Mouse (Mus musculus): Measurements from ENCODE around the gene Sema7a. TPM values are rescaled to one million over a fixed set of nuclear protein-coding genes. Genes with fewer than 3 reads are reported as not detected.

Sema7a gene
- total RNA-seq, 2 experiments from 2014 or later = 87.3 to 90.3 TPM

DNA sequence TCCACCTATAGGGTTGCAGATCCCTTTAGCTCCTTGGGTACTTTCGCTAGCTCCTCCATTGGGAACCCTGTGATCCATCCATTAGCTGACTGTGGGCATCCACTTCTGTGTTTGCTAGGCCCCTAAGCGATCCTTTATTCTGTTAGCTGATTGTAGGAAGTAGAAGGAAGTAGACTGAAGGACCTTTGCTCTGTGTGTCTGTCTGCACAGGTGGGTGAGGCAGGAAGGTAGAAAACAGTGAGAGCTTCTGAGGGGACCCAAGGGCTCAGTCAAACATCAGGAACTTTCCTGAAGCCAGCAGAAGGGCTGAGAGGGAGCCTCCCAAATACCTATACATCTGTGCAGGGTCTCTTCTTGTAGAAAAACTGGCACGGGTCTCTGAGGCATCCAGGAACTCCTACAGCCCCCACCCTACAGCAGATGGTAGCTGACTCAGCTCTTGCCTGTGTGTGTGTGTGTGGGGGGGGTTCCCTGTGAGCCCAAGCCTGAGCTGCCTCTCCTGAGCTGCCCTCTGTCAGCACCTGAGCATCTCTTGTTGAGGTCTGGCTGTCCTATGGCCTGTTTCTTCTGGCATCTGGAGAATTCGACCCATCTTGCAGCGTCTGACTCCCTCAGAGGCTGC, 35.4 kb downstream of the Sema7a start:
- no peak for DNase-seq

DNA sequence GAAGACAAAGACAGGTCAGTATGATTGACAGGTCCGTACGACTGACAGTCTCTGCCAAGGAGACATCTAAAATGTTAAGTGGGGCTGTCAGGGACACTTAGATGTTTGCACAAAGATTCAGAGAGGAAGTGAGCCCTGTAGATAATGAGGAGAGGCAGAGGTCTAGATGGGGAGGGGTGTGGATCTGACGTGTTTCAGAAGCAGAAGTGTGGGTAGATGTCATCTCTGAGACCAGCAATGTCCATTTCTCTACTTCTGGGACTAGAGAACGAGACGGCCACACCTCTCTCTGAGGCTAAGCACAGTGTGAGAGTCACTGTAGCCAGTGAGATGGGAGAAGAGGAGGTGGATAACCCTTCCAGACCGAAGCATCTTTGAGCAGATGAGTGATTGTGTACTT, 38.1 kb downstream of the Sema7a start:
- no peak for DNase-seq

DNA sequence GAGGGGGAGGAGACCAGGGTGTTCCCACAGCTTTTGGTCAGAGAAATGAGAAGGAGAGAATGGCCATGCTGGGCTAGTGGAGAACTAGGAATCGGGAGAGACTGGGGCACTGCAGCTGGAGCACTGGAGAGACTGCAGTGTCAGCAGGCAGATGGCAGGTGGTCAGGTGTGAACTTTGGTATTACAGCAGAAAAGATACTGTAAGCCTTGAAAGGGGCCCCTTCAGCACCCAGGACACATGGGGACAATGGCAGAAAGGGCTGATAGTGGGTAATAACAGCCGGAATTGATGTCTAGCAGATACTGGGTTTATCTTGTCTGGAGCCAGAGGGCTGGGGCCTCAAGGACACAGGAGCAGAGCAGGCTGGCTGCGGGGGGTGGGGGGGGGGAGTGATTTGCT, 38.9 kb downstream of the Sema7a start:
- no peak for DNase-seq

DNA sequence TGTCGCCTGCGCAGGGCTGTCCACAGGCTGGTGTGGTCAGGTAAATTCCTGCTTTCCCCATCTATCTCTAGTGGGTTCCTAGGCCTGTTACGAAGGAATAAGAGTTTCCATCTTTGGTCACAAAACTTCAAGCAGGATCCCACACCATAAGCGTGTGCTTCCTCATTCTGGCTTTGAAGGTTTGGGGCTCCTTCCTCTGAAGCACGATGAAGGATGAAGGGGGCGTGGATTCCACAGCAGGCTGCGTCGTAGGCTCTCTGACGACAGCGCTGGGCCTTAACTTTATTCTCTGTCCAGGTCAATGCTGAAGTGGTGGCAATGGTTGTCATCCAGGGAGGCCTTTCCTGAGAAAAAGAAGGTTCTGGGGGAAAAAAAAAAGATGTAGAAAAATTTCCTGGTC, 40.7 kb downstream of the Sema7a start:
- no peak for DNase-seq

DNA sequence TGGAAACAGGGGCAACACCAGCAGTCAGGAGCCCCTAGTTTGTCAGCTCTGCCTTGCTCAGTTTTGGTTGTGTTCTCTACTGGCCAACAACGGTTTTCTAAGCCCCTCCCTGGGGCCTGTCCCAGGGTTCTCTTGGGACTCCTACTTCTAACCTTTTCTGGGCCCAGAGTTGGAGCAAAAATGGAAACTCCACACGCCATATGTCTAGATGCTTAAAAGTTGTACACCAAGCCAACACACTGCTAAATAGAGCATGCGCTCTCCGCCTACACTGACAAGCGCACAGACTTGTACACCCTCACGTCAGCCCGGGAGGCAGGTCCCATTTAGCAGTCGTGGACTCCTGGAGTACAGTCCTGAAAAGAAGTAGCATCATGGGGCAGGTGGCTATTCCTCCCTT, 45.4 kb downstream of the Sema7a start:
- peak; percentile 45 to 59 for DNase-seq

DNA sequence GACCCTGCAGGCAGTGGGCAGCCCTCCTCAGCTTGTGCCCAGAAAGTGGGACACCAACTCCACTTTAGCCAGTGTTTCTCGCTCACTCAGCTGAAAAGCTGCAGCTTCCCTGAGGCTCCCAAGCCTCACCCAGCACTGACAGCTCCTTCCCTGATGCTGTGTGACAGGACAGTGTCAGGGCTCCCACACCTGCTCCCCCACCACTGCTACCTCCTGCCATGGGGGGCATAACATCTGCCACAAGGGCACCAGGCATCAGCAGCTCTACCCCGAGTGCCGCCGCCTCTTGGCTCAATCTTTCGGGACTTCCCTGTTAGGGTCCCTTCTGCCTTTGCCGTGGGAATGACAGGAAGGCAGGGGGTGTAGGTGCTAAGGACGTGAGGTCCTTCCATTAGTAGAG, 46.4 kb downstream of the Sema7a start:
- no peak for DNase-seq

DNA sequence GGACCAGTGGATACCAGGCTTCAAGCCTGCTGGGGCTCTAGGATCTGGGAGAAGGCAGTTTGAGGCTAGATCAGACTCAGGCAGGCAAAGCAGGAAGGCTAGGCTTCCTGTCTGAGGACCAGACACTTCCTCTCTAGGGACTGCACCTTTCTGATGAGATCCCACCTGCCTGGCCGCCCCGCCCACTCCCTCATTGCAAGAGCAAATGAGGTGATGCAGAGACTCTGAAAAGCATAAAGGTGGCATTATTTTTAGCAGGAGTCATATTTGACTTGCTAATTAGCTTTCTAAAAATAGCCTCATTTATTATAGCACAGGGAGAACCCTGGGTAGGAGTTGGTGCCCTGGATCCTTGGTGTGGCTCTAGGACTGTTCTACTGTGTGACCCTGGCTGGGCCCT, 48.2 kb downstream of the Sema7a start:
- no peak for DNase-seq

DNA sequence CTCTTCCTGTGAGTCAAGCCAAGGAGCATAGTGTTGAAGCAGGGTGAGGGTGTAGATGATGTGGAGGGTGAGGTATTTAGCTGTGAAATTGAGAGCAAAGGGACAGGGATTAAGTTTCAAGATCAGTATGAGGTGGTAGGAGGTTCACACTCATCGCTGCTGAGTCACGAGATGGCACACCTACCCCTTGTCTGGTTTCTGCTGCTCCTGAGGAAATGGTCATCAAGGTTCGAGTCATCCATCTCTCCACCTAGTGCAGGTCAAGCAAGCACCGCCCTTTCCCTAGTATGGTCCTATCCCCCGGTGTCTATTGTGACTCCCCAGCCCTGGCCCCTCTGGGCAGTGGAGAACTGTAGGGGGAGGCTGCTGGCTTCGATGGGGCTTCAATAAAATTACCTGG, 49.4 kb downstream of the Sema7a start:
- DNase-seq = no peak

DNA sequence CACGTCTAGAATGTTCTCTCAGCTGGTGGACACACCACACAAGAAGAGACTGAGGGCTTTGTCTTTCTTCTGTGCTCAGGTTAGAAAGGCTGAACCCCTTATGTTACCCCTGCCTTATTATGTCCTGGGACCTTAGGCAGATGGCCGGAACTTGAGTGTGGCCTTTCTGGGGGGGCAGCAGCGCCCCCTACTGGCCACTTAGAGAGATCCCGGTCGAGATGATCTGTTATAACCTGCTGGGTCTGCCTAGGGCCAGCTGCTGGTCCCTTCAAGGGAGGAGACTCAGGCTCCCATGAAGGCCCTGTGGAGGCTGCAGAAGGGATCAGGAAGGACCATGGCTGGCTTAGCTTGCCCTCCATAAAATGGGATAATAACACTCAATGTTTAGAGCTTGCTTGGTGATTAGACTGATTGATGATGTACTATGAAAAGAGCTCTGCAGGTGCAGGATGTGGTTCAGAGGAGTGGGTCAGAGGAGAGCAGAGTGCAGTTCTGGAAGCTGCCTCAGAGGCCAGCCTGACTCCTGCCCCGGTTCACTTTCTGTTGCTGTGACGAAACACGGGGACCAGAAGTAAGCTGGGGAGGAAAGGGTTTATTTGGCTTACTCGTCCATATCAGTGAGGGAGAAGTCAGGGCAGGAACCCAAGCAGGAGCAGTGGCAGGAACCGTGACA, 50.7 kb downstream of the Sema7a start:
- DNase-seq = no peak

DNA sequence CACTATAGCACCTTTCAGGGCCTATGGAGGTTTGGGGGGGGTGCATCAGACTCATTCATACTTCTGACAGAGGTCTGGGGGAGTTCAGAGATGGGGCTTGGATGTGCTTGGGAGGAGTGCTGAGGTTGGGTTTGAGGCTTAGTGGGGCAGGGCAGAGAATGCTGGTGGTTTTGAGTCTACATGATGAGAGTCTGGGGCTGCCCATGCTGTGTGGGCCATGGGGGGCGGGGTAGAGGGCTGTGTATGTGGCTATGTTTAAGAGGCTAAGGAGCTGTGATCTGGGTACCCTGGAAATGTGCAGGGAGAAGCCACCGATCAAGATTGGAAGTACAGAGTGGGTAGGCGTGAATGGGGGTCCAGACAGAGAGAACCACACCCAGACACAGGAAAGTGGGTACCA, 52.1 kb downstream of the Sema7a start:
- DNase-seq = no peak

DNA sequence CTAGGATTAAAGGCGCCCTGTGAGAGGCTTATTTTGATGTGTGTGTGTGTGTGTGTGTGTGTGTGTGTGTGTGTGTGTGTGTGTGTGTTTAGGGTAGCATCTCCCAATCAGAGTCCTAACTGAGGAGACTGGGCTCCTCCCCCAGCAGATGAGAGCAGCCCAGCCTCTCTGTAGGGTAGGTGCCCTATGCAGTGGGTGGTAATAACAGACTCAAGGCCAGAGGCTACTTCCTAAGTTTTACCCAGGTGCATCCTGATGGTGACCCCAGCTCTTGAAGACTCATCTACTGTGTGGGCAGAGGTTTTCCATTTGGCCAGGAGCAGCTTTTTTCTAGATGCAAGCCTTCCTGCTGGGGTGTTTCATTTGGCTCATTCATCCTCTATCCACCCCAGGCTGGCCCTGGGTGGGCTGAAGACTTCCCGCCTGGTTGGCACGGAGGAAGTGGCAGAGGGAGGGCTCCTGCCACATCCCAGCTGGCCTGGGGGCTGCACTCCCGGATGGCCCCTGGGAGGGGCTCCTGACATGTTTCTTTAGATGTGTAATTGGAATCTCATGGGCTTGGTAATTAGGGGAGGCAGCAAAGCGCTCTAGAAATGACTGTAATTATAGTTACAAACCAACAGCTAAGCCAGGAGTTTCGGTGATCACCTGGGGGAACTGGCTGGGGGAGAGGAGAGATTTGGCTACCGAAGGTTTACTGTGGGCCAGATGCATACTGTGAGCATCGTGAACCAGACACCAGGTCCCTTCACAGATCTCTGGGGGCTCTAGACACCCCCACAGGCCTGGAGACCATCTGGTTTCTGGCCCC, 53.1 kb downstream of the Sema7a start:
- no peak for DNase-seq

DNA sequence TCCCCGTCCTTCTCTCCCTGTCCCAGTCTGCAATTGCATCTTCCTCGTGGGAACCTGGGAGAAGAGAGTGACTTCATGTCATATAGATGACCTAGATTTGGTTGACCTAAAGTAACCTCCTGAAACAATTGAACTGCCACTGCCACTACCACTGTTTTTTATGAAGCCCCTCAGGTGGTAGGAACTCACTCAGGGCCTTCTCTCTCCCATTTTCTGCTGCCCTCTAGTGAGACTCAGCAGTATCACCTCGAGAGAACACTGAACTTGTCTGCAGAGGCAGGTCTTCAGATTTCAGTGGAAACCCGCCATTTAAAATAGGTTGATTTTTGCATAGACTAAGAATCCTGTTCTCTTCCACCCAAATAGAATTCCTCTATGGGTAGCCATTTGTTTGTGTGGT, 55.4 kb downstream of the Sema7a start:
- no peak for DNase-seq

DNA sequence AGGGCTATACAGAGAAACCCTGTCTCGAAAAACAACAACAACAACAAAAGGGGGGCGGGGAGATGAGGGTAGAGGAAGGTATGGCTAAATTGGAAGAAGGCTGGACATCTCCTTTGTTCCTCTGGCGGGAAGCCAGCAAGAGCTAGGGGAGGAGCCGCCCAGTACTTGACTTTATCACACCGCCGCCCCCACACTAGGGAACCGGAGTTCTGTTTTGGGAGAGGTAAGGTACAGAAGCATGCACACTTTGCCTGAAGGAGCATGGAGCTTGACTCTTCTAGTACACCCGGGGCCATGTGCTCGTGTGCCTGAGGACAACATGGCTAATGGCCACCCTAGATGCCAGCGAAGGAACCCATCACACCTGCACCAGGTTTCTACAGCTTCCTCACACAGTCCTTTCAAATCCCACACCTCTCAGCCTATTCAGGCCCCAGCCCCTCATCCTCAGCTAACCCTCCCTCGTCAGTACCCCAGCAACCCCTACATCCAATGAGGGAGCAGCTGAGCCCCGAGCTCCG, 57.7 kb downstream of the Sema7a start:
- DNase-seq = peak in 1 of 2 experiments; percentile 27

DNA sequence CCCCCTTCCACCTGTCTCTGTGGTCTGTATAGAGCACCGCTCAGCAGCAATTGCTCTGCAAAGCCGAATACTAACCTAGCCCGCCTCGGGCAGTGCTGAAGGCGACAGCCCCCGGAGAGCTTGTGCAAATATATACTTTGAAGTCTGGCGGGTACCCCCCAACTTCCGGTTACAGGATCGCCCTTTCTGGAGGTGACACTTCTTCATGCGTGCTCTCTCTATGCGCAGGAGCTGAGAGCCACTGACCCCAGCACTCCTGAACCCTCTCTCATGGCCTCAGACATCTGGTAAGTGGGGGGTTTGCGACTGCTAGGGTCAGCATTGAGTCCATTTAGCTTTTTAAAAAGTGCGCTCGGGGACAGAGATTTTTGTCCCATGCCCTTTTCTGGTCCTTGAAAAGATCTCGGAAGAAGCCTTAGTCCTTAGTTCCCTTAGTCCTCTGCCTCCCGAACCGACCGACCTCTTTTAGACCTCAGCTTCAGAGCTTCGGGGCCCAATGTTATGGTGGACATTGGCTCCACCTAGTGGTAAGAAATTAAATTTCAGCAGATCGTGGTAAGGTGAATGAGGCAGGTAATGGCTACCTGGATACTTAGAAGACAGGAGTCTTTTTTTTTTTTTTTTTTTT, 58.2 kb downstream of the Sema7a start:
- DNase-seq = peak; percentile 28 to 29

DNA sequence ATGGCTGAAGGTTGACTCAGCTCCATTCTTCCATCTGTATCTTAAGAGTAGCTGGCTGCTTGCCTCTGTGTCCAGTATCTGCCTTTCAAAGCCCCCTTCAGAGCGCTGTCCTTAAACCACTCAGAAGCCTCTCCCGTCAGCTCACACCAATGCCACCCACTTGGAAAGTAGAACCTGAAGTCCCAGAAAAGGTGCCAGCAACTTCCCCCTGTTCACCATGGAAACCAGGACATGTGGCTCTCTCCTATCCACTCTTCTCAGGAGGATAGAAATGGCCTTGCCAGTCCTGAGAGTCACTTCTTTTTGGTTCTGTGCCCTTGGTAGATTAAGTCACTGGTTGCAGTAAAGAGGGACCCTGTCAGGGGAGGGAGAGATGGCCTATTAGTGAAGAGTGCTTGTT, 58.8 kb downstream of the Sema7a start:
- DNase-seq = no peak

DNA sequence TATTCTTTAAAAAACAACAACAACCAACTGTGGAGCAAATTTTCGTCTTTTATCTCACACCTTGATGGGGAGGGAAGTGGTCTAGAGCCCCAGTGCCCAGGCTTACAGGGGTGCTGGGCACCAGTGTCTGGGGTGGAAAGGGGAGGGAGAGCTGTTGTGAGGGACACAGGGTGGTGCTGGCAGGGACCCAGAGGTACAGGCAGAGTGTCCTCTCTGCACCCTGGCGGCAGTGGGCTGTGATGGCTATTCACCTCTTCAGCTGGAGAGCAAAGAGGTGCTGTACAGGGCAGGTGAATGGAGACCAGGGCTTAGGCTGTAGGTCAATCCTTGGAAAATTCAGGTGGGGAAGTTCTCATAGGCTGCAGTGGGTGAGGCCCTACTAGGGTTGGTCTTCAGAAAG, 59.8 kb downstream of the Sema7a start:
- DNase-seq = no peak

DNA sequence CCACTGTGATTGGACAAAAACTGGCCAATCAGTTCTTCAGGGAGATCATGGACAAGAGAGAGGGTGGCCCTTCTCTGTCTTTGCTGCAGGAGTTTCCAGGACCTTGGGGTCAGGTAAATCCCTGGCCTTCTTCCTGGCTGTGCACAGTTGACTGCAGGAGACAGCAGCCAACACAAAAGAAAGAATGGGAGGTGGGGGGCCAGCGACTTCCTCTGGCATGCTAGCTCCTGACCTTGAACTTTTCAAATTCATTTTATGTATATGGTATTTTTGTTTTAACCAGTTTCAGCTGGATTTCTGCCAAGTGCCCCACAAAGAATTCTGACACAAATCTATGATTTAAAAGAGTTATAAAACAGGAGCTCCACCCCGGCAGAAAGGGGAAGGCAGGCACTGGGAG, 63.4 kb downstream of the Sema7a start:
- no peak for DNase-seq

DNA sequence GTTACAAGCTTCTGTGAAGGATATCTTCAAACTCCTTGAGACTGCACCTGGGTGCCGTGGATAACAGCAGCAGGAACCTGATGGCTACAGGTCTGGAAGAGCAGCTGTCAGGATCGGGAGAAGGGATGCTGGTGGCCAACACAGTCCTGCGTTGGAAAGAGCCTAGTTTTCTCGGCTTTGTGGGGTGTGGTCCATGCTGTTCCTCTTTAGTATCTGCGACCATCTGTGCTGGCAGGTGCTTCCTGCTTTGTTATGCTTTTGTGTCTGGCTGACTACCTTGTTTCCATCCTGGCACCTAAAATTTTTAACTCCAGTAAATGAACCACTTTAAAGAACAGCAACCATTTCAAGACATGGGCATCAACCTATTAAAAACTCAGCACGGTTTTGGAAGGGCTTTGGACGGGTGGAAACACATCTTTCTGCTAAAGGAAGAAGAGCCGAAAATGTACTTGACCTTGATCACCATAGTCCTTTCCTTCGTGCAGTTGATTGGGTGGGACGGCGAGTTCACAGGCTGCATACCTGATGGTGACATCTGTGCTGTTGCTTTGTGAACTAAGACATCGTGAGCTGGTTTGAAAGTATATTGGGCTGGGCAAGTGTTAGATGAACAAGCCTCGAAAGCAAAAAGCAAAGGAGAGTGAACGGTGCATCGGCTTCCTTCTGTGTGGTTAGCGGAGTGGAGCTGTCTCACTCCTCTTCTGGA, 66.0 kb downstream of the Sema7a start, which contains the start of gene Cyp11a1:
TSS of gene Cyp11a1 (plus strand) at position 659 of the 709 bp plus-strand sequence.
- no peak for DNase-seq

DNA sequence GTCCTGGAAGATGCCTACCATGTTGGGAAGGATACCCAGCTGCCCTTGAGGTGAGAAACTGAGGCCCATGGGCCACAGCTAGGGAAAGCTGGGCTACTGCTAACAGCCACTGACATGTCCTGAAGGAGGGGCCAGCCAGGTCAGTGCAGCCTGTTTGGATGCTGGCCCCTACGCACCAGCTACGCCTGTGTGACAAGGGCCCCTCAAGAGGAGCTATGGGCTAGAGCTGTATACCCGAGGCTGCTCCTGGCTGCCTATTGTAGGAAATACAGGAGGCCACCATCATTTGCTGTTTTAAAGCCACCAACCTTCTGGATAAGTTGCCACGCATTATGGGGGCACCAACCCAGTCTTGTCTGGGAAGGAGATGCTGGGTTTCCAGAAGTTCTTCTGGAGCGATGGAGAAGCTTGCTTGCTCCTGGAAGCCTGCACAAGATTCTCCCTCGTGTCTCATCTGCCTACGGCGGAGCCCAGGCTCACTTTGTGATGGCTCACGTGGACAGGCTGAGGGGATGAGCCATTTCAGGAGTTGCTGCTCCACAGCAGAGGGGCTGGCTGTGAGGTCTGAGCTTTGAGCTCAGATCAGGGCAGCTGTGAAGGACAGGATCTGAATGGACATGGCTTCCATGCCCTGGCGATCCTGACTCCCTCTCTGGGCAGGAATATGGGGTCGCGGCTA, 68.6 kb downstream of the Sema7a start:
- no peak for DNase-seq

DNA sequence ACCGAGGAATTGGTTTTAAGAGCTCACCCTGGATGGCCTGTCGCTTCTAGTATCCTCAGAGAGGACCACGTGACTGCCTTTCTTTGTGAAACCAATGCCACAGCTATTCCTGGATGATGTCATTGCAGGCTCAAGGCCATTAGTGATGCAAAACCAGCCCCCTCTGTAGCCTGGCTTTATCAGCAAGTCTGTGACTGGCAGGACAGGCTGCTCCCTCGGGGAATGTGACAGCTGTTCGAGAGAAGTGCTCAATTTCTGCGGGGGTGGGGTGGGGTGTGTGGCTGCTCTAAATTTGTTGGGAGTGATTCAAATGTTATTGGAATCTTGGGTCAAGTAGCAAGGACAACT, 69.1 kb downstream of the Sema7a start:
- peak; percentile 55 to 60 for DNase-seq

DNA sequence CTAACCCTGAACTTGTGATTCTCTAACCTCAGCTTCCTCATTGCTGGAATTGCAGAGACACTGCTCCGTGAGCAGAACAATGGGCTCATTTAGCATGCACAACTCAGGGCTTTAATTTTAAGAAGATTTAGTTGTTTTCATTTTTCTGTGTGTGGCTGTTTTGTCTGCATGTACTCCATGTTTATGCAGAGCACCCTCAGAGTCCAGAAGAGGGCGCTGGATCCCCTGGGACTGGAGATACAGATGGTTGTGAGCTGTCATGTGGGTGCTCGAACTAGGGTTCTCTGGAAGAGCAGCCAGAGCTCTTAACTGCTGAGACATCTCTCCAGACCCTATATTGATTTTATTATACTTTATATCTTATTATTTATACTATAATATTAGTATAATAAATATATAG, 69.7 kb downstream of the Sema7a start:
- no peak for DNase-seq

DNA sequence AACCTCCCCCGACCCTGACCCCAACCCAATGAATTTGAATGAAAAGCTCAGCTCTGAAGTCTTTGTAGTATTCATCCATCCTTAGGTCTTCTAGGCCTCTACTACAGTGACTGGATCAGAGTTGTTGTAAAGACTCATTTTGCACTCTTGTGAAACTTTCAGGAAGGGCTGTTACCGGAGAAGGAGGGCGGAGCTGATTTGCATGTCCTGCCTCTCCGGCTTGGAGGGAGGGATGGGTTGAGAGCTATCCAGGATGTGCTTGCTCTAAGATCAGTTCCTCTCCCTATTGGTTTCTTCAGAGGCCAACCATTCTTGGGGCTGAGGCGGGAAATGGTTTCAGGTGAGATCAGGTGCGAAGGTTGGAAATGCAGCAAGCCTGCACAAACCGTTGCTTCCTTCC, 71.1 kb downstream of the Sema7a start:
- DNase-seq = no peak
